Mouse (Mus musculus): ENCODE results near the gene St3gal2. TPM values are rescaled to one million over a fixed set of nuclear protein-coding genes. Genes with fewer than 3 reads are reported as not detected.
A peak's percentile ranks its signal among the peaks of the same experiment; 100 is the strongest.

The St3gal2 gene
- polyA plus RNA-seq (2015; fragmentation: Nextera tagmentation; extraction: Ambion mirVana), result 23.5 and 26.5 TPM in 2 replicates

GRCm38 (mm10) chr8:110919341-110920031 lies at the start of gene St3gal2:
Gene St3gal2, plus strand, starts transcription at chr8:110919922.
- peak; percentile 99 for ATAC-seq
- H3K36me3 ChIP-seq (ENCODE audit: control insufficient read depth, insufficient read depth, low read length), result no peaks in the 10 kb centered on the region
- under 1% methylated on average over 28 of the region's 36 CpGs for WGBS
- peaks cover 20% of the 10 kb centered on the region for H3K4me1 ChIP-seq (ENCODE audit: control insufficient read depth, insufficient read depth, low read depth, low read length)
- H3K4me2 ChIP-seq (ENCODE audit: low read length), result peak within 1 kb of the TSS; percentile 78
- no peaks in the 10 kb centered on the region for H3K9me3 ChIP-seq (ENCODE audit: control insufficient read depth, low read length)
- H3K9ac ChIP-seq (ENCODE audit: low read depth, low read length), result peak within 1 kb of the TSS; percentile 96
- H3K27me3 ChIP-seq (replicated peaks; ENCODE audit: control insufficient read depth, insufficient read depth, low read length), result no peaks in the 10 kb centered on the region
- peak within 1 kb of the TSS; percentile 86 for H3K27ac ChIP-seq (ENCODE audit: low read depth, low read length)
- peak within 1 kb of the TSS; percentile 92 for H3K4me3 ChIP-seq (ENCODE audit: low read length)

- no peaks in the 10 kb centered on the region for H3K27me3 ChIP-seq (replicated peaks; ENCODE audit: control insufficient read depth, insufficient read depth, low read length)
- H3K9me3 ChIP-seq (ENCODE audit: control insufficient read depth, low read length), result no peaks in the 10 kb centered on the region
- H3K4me3 ChIP-seq (ENCODE audit: low read length), result no peak overlapping the region
- no peak overlapping the region for H3K27ac ChIP-seq (ENCODE audit: low read depth, low read length)
- ATAC-seq, result no peak
- no peak overlapping the region for H3K9ac ChIP-seq (ENCODE audit: low read depth, low read length)
- no peak overlapping the region for H3K4me2 ChIP-seq (ENCODE audit: low read length)
- no peaks in the 10 kb centered on the region for H3K4me1 ChIP-seq (ENCODE audit: control insufficient read depth, insufficient read depth, low read depth, low read length)
- peaks cover 35% of the 10 kb centered on the region for H3K36me3 ChIP-seq (ENCODE audit: control insufficient read depth, insufficient read depth, low read length)
- 97% methylated on average over 2 of the region's 2 CpGs for WGBS
Measured at GRCm38 (mm10) chr8:110870501-110870900, 49.2 kb upstream of the St3gal2 start.

- no peak overlapping the region for H3K4me3 ChIP-seq (ENCODE audit: low read length)
- WGBS, result 97% methylated on average over 4 of the region's 4 CpGs
- no peak for ATAC-seq
- H3K27ac ChIP-seq (ENCODE audit: low read depth, low read length), result no peak overlapping the region
- H3K4me2 ChIP-seq (ENCODE audit: low read length), result no peak overlapping the region
- peaks cover 34% of the 10 kb centered on the region for H3K36me3 ChIP-seq (ENCODE audit: control insufficient read depth, insufficient read depth, low read length)
- no peaks in the 10 kb centered on the region for H3K27me3 ChIP-seq (replicated peaks; ENCODE audit: control insufficient read depth, insufficient read depth, low read length)
- no peaks in the 10 kb centered on the region for H3K9me3 ChIP-seq (ENCODE audit: control insufficient read depth, low read length)
- H3K9ac ChIP-seq (ENCODE audit: low read depth, low read length), result no peak overlapping the region
- no peaks in the 10 kb centered on the region for H3K4me1 ChIP-seq (ENCODE audit: control insufficient read depth, insufficient read depth, low read depth, low read length)
Measured at GRCm38 (mm10) chr8:110877862-110878261, 41.9 kb upstream of the St3gal2 start.

GRCm38 (mm10) chr8:110881741-110882310 lies 37.9 kb upstream of the St3gal2 start:
- Histone ChIP-seq H3K4me1 (ENCODE audit: control insufficient read depth, insufficient read depth, low read depth, low read length) (no peaks in the 10 kb centered on the region), H3K9me3 (ENCODE audit: control insufficient read depth, low read length) (no peaks in the 10 kb centered on the region), H3K27ac (ENCODE audit: low read depth, low read length) (no peak overlapping the region), H3K27me3 (replicated peaks; ENCODE audit: control insufficient read depth, insufficient read depth, low read length) (no peaks in the 10 kb centered on the region), H3K36me3 (ENCODE audit: control insufficient read depth, insufficient read depth, low read length) (peaks cover 37% of the 10 kb centered on the region), H3K4me3 (ENCODE audit: low read length) (no peak overlapping the region), H3K9ac (ENCODE audit: low read depth, low read length) (no peak overlapping the region), H3K4me2 (ENCODE audit: low read length) (no peak overlapping the region)
- WGBS, result 90% methylated on average over 10 of the region's 10 CpGs
- no peak for ATAC-seq

GRCm38 (mm10) chr8:110883824-110884223 lies 35.9 kb upstream of the St3gal2 start:
- no peaks in the 10 kb centered on the region for H3K9me3 ChIP-seq (ENCODE audit: control insufficient read depth, low read length)
- H3K4me2 ChIP-seq (ENCODE audit: low read length), result no peak overlapping the region
- H3K4me3 ChIP-seq (ENCODE audit: low read length), result no peak overlapping the region
- H3K27me3 ChIP-seq (replicated peaks; ENCODE audit: control insufficient read depth, insufficient read depth, low read length), result no peaks in the 10 kb centered on the region
- H3K36me3 ChIP-seq (ENCODE audit: control insufficient read depth, insufficient read depth, low read length), result peaks cover 37% of the 10 kb centered on the region
- no peaks in the 10 kb centered on the region for H3K4me1 ChIP-seq (ENCODE audit: control insufficient read depth, insufficient read depth, low read depth, low read length)
- ATAC-seq, result no peak
- WGBS, result 93% methylated on average over 18 of the region's 18 CpGs
- H3K27ac ChIP-seq (ENCODE audit: low read depth, low read length), result no peak overlapping the region
- no peak overlapping the region for H3K9ac ChIP-seq (ENCODE audit: low read depth, low read length)

GRCm38 (mm10) chr8:110886634-110887033 lies 33.1 kb upstream of the St3gal2 start:
- H3K4me1 ChIP-seq (ENCODE audit: control insufficient read depth, insufficient read depth, low read depth, low read length), result no peaks in the 10 kb centered on the region
- ATAC-seq, result no peak
- H3K4me2 ChIP-seq (ENCODE audit: low read length), result no peak overlapping the region
- H3K27ac ChIP-seq (ENCODE audit: low read depth, low read length), result no peak overlapping the region
- peaks cover 31% of the 10 kb centered on the region for H3K36me3 ChIP-seq (ENCODE audit: control insufficient read depth, insufficient read depth, low read length)
- no peak overlapping the region for H3K4me3 ChIP-seq (ENCODE audit: low read length)
- no peaks in the 10 kb centered on the region for H3K27me3 ChIP-seq (replicated peaks; ENCODE audit: control insufficient read depth, insufficient read depth, low read length)
- 93% methylated on average over 3 of the region's 3 CpGs for WGBS
- H3K9ac ChIP-seq (ENCODE audit: low read depth, low read length), result no peak overlapping the region
- no peaks in the 10 kb centered on the region for H3K9me3 ChIP-seq (ENCODE audit: control insufficient read depth, low read length)

- Histone ChIP-seq H3K4me2 (ENCODE audit: low read length) (no peak overlapping the region), H3K36me3 (ENCODE audit: control insufficient read depth, insufficient read depth, low read length) (peaks cover 24% of the 10 kb centered on the region), H3K4me1 (ENCODE audit: control insufficient read depth, insufficient read depth, low read depth, low read length) (no peaks in the 10 kb centered on the region), H3K9me3 (ENCODE audit: control insufficient read depth, low read length) (no peaks in the 10 kb centered on the region), H3K27ac (ENCODE audit: low read depth, low read length) (no peak overlapping the region), H3K4me3 (ENCODE audit: low read length) (no peak overlapping the region), H3K27me3 (replicated peaks; ENCODE audit: control insufficient read depth, insufficient read depth, low read length) (no peaks in the 10 kb centered on the region), H3K9ac (ENCODE audit: low read depth, low read length) (no peak overlapping the region)
- ATAC-seq, result no peak
- WGBS, result 93% methylated on average over 10 of the region's 10 CpGs
Measured at GRCm38 (mm10) chr8:110887551-110887950, 32.2 kb upstream of the St3gal2 start.

GRCm38 (mm10) chr8:110888441-110888840 lies 31.3 kb upstream of the St3gal2 start:
- WGBS, result 91% methylated on average over 8 of the region's 8 CpGs
- H3K36me3 ChIP-seq (ENCODE audit: control insufficient read depth, insufficient read depth, low read length), result peaks cover 15% of the 10 kb centered on the region

GRCm38 (mm10) chr8:110888860-110889259 lies 30.9 kb upstream of the St3gal2 start:
- ATAC-seq, result no peak
- no peak overlapping the region for H3K4me2 ChIP-seq (ENCODE audit: low read length)
- no peaks in the 10 kb centered on the region for H3K4me1 ChIP-seq (ENCODE audit: control insufficient read depth, insufficient read depth, low read depth, low read length)
- H3K4me3 ChIP-seq (ENCODE audit: low read length), result no peak overlapping the region
- no peak overlapping the region for H3K27ac ChIP-seq (ENCODE audit: low read depth, low read length)
- H3K9ac ChIP-seq (ENCODE audit: low read depth, low read length), result no peak overlapping the region
- no peaks in the 10 kb centered on the region for H3K9me3 ChIP-seq (ENCODE audit: control insufficient read depth, low read length)
- no peaks in the 10 kb centered on the region for H3K27me3 ChIP-seq (replicated peaks; ENCODE audit: control insufficient read depth, insufficient read depth, low read length)
- 86% methylated on average over 16 of the region's 16 CpGs for WGBS
- H3K36me3 ChIP-seq (ENCODE audit: control insufficient read depth, insufficient read depth, low read length), result peaks cover 12% of the 10 kb centered on the region

More at GRCm38 (mm10) chr8:110888441-110888840, 31.3 kb upstream of the St3gal2 start:
- Histone ChIP-seq H3K4me2 (ENCODE audit: low read length) (no peak overlapping the region), H3K9ac (ENCODE audit: low read depth, low read length) (no peak overlapping the region), H3K27me3 (replicated peaks; ENCODE audit: control insufficient read depth, insufficient read depth, low read length) (no peaks in the 10 kb centered on the region), H3K4me1 (ENCODE audit: control insufficient read depth, insufficient read depth, low read depth, low read length) (no peaks in the 10 kb centered on the region), H3K9me3 (ENCODE audit: control insufficient read depth, low read length) (no peaks in the 10 kb centered on the region), H3K4me3 (ENCODE audit: low read length) (no peak overlapping the region), H3K27ac (ENCODE audit: low read depth, low read length) (no peak overlapping the region)
- ATAC-seq, result no peak
